Mouse (Mus musculus) erythroblast, embryonic 14.5 days (primary cell): ENCODE results near the gene Fstl1.

Source experiments
- GATA1 ChIP-seq: IDR thresholded peaks from 2 replicates; pipeline ENCODE4 v1.6.1; 2012; ENCODE audit warnings: low read length, inconsistent platforms, mixed read lengths
- TAL1 ChIP-seq: IDR thresholded peaks from 3 replicates; pipeline ENCODE4 v1.6.1; 2012; ENCODE audit warnings: low read length, inconsistent platforms, mixed read lengths

DNA sequence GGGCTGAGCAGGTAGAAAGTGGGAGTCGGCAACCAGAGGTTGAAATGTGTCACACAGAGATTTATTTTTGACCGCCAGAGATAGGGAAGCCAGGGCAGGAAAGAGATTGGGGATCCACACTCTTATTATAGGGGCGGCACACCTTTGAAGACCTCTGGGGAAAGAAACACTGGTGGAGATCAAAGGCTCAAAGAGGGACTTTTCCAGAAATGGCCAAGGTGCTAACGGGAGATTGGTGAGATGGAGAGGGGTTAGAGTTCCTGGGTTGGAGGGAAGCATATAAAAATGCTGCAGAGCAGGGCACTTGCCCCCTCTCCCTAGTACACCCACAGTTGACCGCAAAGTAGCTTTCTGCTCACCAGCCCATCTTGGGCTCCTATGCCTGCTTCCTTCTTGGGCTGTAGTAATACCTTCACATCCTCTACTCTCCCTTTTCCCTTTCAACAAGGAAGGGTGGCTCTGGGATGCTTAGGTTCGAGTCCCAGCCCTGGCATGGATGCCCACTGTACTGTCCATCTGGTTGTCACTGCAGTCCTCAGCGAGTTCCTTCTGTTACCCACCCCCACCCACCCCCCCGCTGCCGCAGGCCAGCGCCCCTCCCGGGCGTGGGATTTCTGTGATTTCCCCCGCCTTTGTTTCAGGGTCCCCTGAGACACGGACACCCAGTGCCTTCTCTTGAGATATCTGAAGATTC, 360 bp upstream of the Fstl1 start:
- TF ChIP-seq TAL1, result no peak
- no peak for TF ChIP-seq GATA1
